Mouse (Mus musculus) hindbrain, embryonic 13.5 days (tissue): Measurements from ENCODE around the gene Btnl6. TPM values are rescaled to one million over a fixed set of nuclear protein-coding genes. Genes with fewer than 3 reads are reported as not detected.
"Not testable (repeated sequence)": the region's sequence is repeated elsewhere in the genome, so short reads cannot be mapped to it uniquely, and the experiment has no call there.

ENCODE experiments used
- ATAC-seq: fragments of 200-750 bp; cut with Nextera tagmentation; 2 replicates; pipeline ENCODE4 v1.8.0; 2017; ENCODE audit warnings: moderate TSS enrichment; ENCODE audit not compliant: low FRiP score
- H3K27ac ChIP-seq: fragments of 300-500 bp; sonication (generic); 2 replicates; pipeline ENCODE4 v1.5.1; 2015; ENCODE audit warnings: inconsistent platforms, mild to moderate bottlenecking, moderate library complexity
- H3K27me3 ChIP-seq: fragments of 300-500 bp; sonication (generic); 2 replicates; pipeline ENCODE4 v1.6.1; 2015; ENCODE audit warnings: mild to moderate bottlenecking, inconsistent platforms
- H3K36me3 ChIP-seq: fragments of 300-500 bp; sonication (generic); 2 replicates; pipeline ENCODE4 v1.6.1; 2015; ENCODE audit warnings: mild to moderate bottlenecking, inconsistent platforms
- H3K4me1 ChIP-seq: fragments of 300-500 bp; sonication (generic); replicated peaks from 2 replicates; pipeline ENCODE4 v1.6.1; 2015; ENCODE audit warnings: inconsistent platforms
- H3K4me2 ChIP-seq: fragments of 300-500 bp; sonication (generic); 2 replicates; pipeline ENCODE4 v1.6.1; 2015; ENCODE audit warnings: inconsistent platforms, mild to moderate bottlenecking, moderate library complexity
- H3K4me3 ChIP-seq: fragments of 300-500 bp; sonication (generic); 2 replicates; pipeline ENCODE4 v1.5.1; 2015; ENCODE audit warnings: mild to moderate bottlenecking, inconsistent platforms
- H3K9ac ChIP-seq: fragments of 300-500 bp; sonication (generic); 2 replicates; pipeline ENCODE4 v1.6.1; 2015; ENCODE audit warnings: mild to moderate bottlenecking, inconsistent platforms
- H3K9me3 ChIP-seq: fragments of 300-500 bp; sonication (generic); 2 replicates; pipeline ENCODE4 v1.6.1; 2016; ENCODE audit warnings: inconsistent platforms
- WGBS: fragments of 180-500 bp; shearing (Covaris S2); methylation state at CpG from one replicate; pipeline ENCODE4 v1.1.7; 2015; 5-methylcytosine and 5-hydroxymethylcytosine counted together
- polyA plus RNA-seq: library from polyadenylated mRNA; unstranded; fragments of >200 nt; fragmentation: Nextera tagmentation; extraction: Ambion mirVana; gene quantifications from 2 replicates; pipeline ENCODE4 v1.2.1, GENCODE M21; 2015

The Btnl6 gene
- polyA plus RNA-seq, 1 experiment from 2014 or later = not detected

DNA sequence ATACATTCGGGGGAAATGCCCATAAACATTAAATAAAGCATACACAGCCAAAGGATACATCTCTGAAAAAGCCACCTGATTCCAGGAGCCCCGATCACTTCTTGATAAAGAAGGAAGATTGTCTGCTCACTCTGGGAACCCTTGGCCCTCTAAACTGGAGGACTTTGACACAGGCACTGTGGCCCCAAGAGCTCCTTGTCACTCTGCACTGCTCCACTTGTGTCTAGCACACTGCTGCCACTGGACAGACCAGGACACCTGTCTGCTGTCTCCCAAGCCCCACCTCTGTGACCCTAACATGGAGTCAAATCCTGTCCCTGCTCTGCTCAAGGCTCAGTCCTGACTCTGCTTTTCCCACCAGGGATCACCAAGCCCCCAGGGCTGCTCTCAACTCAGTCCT, 22.0 kb downstream of the Btnl6 start:
- not testable (repeated sequence) for H3K4me1 ChIP-seq, H3K27ac ChIP-seq, H3K36me3 ChIP-seq, H3K9ac ChIP-seq, H3K9me3 ChIP-seq, H3K4me2 ChIP-seq, H3K27me3 ChIP-seq, H3K4me3 ChIP-seq, ATAC-seq
- 94% methylated on average over 2 of the region's 2 CpGs for WGBS

DNA sequence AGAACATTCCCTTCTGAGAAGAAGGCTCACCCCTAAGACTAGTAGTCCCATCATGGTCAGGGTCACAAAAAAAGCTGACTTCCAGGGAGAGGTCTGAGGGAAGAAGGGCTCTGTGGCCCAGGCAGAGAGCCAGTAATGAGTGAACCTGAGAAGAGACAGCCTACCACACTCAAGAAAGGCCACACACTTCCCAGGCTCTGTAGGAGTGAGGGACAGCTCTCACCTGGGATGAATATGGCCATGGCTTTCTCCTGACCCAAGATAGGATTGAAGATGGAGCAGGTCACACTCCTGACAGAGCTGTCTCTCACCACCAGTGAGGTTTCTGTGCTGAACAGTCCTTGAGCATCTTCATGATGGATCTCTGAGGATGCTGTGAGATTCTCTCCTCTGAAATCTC, 24.4 kb downstream of the Btnl6 start:
- no peaks in the 10 kb centered on the region for H3K36me3 ChIP-seq
- no peak overlapping the region for H3K4me2 ChIP-seq
- H3K4me1 ChIP-seq = no peaks in the 10 kb centered on the region
- no peaks in the 10 kb centered on the region for H3K9me3 ChIP-seq
- H3K9ac ChIP-seq = no peak overlapping the region
- no peak overlapping the region for H3K4me3 ChIP-seq
- ATAC-seq = no peak
- no peak overlapping the region for H3K27ac ChIP-seq
- H3K27me3 ChIP-seq = no peaks in the 10 kb centered on the region

DNA sequence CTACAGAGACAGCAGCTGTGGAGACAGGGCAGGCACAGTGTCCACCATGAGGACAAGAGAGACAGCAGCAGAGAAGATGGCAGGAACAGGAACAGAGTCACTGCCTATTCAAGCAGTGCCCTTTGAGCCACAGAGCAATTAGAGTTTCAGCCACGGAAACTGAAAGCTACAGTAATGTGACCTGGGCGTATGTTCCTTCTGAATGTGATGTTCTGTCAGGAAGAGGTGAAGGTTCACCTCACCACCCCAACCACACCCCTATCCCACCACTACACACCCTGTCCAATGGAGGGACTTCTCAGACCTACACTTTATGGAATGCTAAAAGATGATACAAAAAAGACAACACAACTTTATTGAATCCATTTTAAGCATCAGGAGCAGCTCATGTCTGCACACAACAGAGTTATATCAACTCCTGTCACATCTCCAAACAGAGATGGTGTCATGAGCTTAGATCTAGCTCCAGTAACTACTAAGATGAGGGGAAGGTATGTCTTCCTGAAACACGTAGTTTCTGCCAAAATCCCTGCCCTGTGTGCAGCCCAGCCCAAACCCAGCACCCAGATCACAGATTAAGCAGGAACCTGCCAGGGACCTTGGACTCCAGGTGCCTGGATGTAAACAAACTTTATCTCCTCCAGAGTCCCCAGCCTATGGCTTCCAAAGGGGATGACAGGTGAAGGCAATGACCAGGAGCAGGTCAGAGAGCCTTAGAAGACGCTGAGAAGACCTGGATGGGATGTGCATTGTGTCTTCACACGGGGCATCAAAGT, 39.7 kb downstream of the Btnl6 start, which contains the start of gene Btnl4:
Gene Btnl4, minus strand, starts transcription at position 81 of the 776 bp plus-strand sequence.
- H3K36me3 ChIP-seq, H3K27me3 ChIP-seq, H3K4me1 ChIP-seq, H3K9me3 ChIP-seq, ATAC-seq, H3K4me2 ChIP-seq, H3K4me3 ChIP-seq, H3K27ac ChIP-seq, H3K9ac ChIP-seq: not testable (repeated sequence)
- WGBS = 89% methylated on average over 5 of the region's 5 CpGs

DNA sequence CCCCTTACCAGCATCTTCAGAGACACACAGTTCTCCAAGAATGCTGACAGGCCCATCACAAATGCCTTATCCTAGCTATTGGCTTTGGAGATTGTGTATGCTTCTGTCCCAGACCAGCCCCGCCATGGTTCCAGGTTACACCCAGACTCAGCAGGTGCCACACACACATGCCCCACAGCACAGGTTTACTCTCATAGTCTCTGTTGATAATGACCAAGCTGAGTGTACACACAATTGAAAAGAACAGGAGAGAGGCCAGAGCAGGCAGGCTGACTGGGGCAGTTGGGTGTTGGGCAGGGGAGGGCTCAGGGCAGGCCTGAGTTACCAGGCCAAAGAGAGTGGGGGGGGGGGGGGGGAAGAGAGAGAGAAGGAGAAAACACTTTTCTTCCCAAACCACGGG, 40.7 kb downstream of the Btnl6 start:
- no peak overlapping the region for H3K27ac ChIP-seq
- H3K4me2 ChIP-seq = no peak overlapping the region
- H3K4me1 ChIP-seq = no peaks in the 10 kb centered on the region
- 91% methylated on average over 1 of the region's 2 CpGs for WGBS
- H3K36me3 ChIP-seq = no peaks in the 10 kb centered on the region
- H3K4me3 ChIP-seq = no peak overlapping the region
- H3K27me3 ChIP-seq = no peaks in the 10 kb centered on the region
- no peak for ATAC-seq
- no peaks in the 10 kb centered on the region for H3K9me3 ChIP-seq
- H3K9ac ChIP-seq = no peak overlapping the region

DNA sequence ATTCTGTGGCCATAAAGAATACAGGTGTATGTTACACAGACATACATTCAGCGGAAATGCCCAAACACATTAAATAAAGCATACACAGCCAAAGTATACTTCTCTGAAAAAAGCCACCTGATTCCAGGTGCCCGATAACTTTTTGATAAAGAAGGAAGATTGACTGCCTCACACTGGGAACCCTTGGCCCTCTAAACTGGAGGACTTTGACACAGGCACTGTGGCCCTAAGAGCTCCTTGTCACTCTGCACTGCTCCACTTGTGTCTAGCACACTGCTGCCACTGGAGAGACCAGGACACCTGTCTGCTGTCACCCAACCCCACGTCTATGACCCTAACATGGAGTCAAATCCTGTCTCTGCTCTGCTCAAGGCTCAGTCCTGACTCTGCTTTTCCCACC, 42.1 kb downstream of the Btnl6 start:
- no peak overlapping the region for H3K4me2 ChIP-seq
- H3K27me3 ChIP-seq = no peaks in the 10 kb centered on the region
- H3K4me3 ChIP-seq = no peak overlapping the region
- WGBS = 83% methylated on average over 3 of the region's 3 CpGs
- H3K4me1 ChIP-seq = no peaks in the 10 kb centered on the region
- no peak overlapping the region for H3K9ac ChIP-seq
- H3K9me3 ChIP-seq = no peaks in the 10 kb centered on the region
- no peaks in the 10 kb centered on the region for H3K36me3 ChIP-seq
- no peak overlapping the region for H3K27ac ChIP-seq
- ATAC-seq = no peak

DNA sequence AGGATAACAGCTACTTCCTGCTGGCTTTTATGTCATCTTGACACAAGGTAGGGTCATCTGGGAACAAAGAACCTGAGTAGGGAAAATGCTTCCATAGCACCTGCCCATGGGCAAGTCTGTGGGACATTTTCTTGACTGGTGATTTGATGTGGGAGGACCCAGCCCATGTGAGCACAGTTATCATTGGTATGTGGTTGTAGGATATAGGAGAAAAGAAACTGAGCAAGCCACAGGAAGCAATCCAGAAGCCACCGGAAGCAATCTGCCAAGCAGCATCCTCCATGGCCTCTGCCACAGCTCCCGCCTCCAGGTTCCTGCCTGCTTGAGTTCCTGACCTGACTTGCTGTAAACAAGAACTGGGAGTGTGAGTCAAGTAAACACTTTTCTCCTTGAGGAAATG, 46.7 kb downstream of the Btnl6 start:
- H3K36me3 ChIP-seq = no peaks in the 10 kb centered on the region
- no peaks in the 10 kb centered on the region for H3K9me3 ChIP-seq
- no peak for ATAC-seq
- no peak overlapping the region for H3K27ac ChIP-seq
- H3K27me3 ChIP-seq = no peaks in the 10 kb centered on the region
- H3K4me2 ChIP-seq = no peak overlapping the region
- 85% methylated on average over 2 of the region's 2 CpGs for WGBS
- H3K9ac ChIP-seq = no peak overlapping the region
- no peaks in the 10 kb centered on the region for H3K4me1 ChIP-seq
- H3K4me3 ChIP-seq = no peak overlapping the region

DNA sequence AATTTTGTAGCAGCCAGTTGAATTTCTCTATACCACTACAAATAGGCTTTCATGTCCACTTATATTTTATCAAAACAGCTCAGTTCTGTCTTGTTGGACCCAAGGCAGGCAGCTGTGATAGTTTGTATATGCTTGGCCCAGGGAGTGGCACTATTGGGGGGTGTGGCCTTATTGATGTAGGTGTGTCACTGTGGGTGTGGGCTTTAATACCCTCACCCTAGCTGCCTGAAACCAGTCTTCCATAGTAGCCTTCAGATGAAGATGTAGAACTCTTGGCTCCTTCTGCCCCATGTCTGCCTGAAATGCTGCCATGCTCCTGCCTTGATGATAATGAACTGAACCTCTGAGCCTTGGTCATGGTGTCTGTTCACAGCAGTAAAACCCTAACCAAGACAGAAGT, 51.2 kb downstream of the Btnl6 start:
- H3K27ac ChIP-seq, H3K4me2 ChIP-seq, H3K9me3 ChIP-seq, H3K36me3 ChIP-seq, H3K4me1 ChIP-seq, ATAC-seq, H3K27me3 ChIP-seq, H3K9ac ChIP-seq, H3K4me3 ChIP-seq: not testable (repeated sequence)

DNA sequence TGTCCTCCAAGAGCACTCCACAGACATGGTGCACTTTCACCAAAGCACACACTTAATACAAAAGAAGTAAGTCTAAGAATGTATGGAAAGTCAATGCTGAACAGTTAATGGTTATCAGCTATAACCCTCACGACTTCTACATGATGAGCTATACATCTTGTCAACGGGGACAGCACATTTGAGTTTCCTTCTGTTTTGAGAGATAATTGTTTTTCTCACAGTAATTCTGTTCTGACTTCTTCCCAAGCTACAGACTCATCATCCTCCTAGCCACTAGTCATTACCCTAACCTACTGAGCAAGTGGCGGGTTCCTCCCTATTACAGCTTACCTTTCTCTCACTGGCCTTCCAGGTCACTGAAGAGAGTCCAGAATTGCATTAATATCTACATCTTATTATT, 57.9 kb downstream of the Btnl6 start:
- Histone ChIP-seq H3K4me2 (no peak overlapping the region), H3K27ac (no peak overlapping the region), H3K36me3 (no peaks in the 10 kb centered on the region), H3K4me3 (no peak overlapping the region), H3K4me1 (no peaks in the 10 kb centered on the region), H3K9me3 (no peaks in the 10 kb centered on the region), H3K27me3 (no peaks in the 10 kb centered on the region), H3K9ac (no peak overlapping the region)
- ATAC-seq = no peak
- WGBS = 85% methylated on average over 3 of the region's 3 CpGs

Other genes with a start within 250 kb of the Btnl6 start
- 0.30 and 0.35 TPM in 2 replicates for gene H2-Aa, start 229.5 kb downstream of the Btnl6 start, polyA plus RNA-seq
- gene H2-Eb1, start 211.5 kb downstream of the Btnl6 start, polyA plus RNA-seq = 1.5 and 3.4 TPM in 2 replicates
- gene H2-Eb2, start 191.7 kb downstream of the Btnl6 start, polyA plus RNA-seq = 0.08 and 0.13 TPM in 2 replicates
- gene Btnl2, start 162.5 kb downstream of the Btnl6 start, polyA plus RNA-seq = not detected in 2 replicates
- gene Btnl1, start 140.2 kb downstream of the Btnl6 start, polyA plus RNA-seq = not detected in 2 replicates
- gene BC051142, start 118.5 kb downstream of the Btnl6 start, polyA plus RNA-seq = 3.6 and 4.1 TPM in 2 replicates
- not detected in 2 replicates for gene Btnl4, start 40.0 kb downstream of the Btnl6 start, polyA plus RNA-seq
- gene Notch4, start 46.9 kb upstream of the Btnl6 start, polyA plus RNA-seq = 7.4 and 8.4 TPM in 2 replicates
- gene Gpsm3, start 72.5 kb upstream of the Btnl6 start, polyA plus RNA-seq = 3.2 and 4.9 TPM in 2 replicates
- gene Pbx2, start 73.9 kb upstream of the Btnl6 start, polyA plus RNA-seq = 8.9 and 10.6 TPM in 2 replicates
- 1.9 and 2.1 TPM in 2 replicates for gene Ager, start 80.5 kb upstream of the Btnl6 start, polyA plus RNA-seq
- gene Rnf5, start 86.3 kb upstream of the Btnl6 start, polyA plus RNA-seq = 299 and 301 TPM in 2 replicates
- 97.8 and 99.1 TPM in 2 replicates for gene Agpat1, start 86.9 kb upstream of the Btnl6 start, polyA plus RNA-seq
- 11.7 and 12.9 TPM in 2 replicates for gene Egfl8, start 98.6 kb upstream of the Btnl6 start, polyA plus RNA-seq
- 21.7 and 22.7 TPM in 2 replicates for gene Ppt2, start 111.2 kb upstream of the Btnl6 start, polyA plus RNA-seq
- 5.5 and 5.6 TPM in 2 replicates for gene Prrt1, start 112.2 kb upstream of the Btnl6 start, polyA plus RNA-seq
- 16.9 and 17.6 TPM in 2 replicates for gene Fkbpl, start 127.4 kb upstream of the Btnl6 start, polyA plus RNA-seq
- 117 and 122 TPM in 2 replicates for gene Atf6b, start 129.8 kb upstream of the Btnl6 start, polyA plus RNA-seq
- gene Tnxb, start 153.2 kb upstream of the Btnl6 start, polyA plus RNA-seq = 0.09 TPM in 2 replicates
- gene C4b, start 226.5 kb upstream of the Btnl6 start, polyA plus RNA-seq = 0.09 TPM in 1 of 2 replicates, not detected in the other